Mouse (Mus musculus) telencephalon, adult 2 months (tissue): ENCODE measurements around the gene Prune2.
A peak's percentile ranks its signal among the peaks of the same experiment; 100 is the strongest.

Source experiments
- DNase-seq: peaks from one replicate; pipeline ENCODE4 v3.0.0-alpha.2; 2011; ENCODE audit warnings: low read depth, low spot score

The Prune2 gene

GRCm38 (mm10) chr19:16997915-16998314, 42.0 kb downstream of the Prune2 start:
- no peak for DNase-seq

- DNase-seq = no peak
These were observed 50.4 kb downstream of the Prune2 start for GRCm38 (mm10) chr19:17006220-17006907.

GRCm38 (mm10) chr19:17011261-17011995, 55.5 kb downstream of the Prune2 start:
- peak; percentile 31 for DNase-seq

GRCm38 (mm10) chr19:17013085-17013484, 57.2 kb downstream of the Prune2 start:
- no peak for DNase-seq

- DNase-seq = no peak
These were observed 58.6 kb downstream of the Prune2 start for GRCm38 (mm10) chr19:17014337-17015124.

GRCm38 (mm10) chr19:17024748-17025147, 68.8 kb downstream of the Prune2 start:
- no peak for DNase-seq

GRCm38 (mm10) chr19:17030276-17030675, 74.4 kb downstream of the Prune2 start:
- DNase-seq = no peak

- DNase-seq = no peak
These were observed 76.4 kb downstream of the Prune2 start for GRCm38 (mm10) chr19:17032314-17032713.

GRCm38 (mm10) chr19:17046961-17047360, 91.0 kb downstream of the Prune2 start:
- DNase-seq = no peak

- no peak for DNase-seq
These were observed 100.0 kb downstream of the Prune2 start for GRCm38 (mm10) chr19:17055892-17056291.

- DNase-seq = no peak
These were observed 104.2 kb downstream of the Prune2 start for GRCm38 (mm10) chr19:17060106-17060505.

- no peak for DNase-seq
These were observed 108.5 kb downstream of the Prune2 start for GRCm38 (mm10) chr19:17064421-17064820.

GRCm38 (mm10) chr19:17069067-17069466, 113.1 kb downstream of the Prune2 start:
- DNase-seq = no peak

- DNase-seq = no peak
These were observed 115.3 kb downstream of the Prune2 start for GRCm38 (mm10) chr19:17071205-17071604.

GRCm38 (mm10) chr19:17072245-17072644, 116.3 kb downstream of the Prune2 start:
- DNase-seq = no peak

- DNase-seq = no peak
These were observed 122.9 kb downstream of the Prune2 start for GRCm38 (mm10) chr19:17078643-17079316.

GRCm38 (mm10) chr19:17081382-17081781, 125.5 kb downstream of the Prune2 start:
- no peak for DNase-seq

GRCm38 (mm10) chr19:17094067-17094466, 138.1 kb downstream of the Prune2 start:
- no peak for DNase-seq

- DNase-seq = no peak
These were observed 140.4 kb downstream of the Prune2 start for GRCm38 (mm10) chr19:17096338-17096737.

GRCm38 (mm10) chr19:17097210-17097609, 141.3 kb downstream of the Prune2 start:
- DNase-seq = no peak

- DNase-seq = no peak
These were observed 152.9 kb downstream of the Prune2 start for GRCm38 (mm10) chr19:17108782-17109181.
